Mouse (Mus musculus): ENCODE results near the gene Serbp1.
A peak's percentile ranks its signal among the peaks of the same experiment; 100 is the strongest.

The Serbp1 gene

GRCm38 (mm10) chr6:67236491-67237234 is 1.3 kb upstream of the Serbp1 start:
- DNase-seq, result no peak

DNA sequence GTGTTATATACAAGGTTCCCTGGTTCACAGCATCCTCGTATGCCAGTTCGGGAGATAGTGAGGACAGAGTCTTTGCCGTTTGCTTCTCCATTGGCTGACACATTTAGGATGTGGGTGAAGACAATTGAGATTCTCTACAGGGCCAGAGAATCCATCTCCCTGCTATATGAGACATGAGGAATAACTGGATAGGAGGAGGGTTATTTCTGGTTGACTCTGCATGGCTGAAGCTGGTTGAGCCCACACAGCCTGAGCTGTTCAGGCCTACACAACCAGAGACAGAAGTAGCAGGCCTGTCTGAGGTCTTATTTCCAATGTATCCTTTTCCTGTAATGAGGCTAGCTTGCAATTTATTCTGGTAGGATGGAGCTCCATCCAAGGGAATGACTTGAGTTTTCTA is 3.3 kb downstream of the Serbp1 start:
- no peak for DNase-seq

DNA sequence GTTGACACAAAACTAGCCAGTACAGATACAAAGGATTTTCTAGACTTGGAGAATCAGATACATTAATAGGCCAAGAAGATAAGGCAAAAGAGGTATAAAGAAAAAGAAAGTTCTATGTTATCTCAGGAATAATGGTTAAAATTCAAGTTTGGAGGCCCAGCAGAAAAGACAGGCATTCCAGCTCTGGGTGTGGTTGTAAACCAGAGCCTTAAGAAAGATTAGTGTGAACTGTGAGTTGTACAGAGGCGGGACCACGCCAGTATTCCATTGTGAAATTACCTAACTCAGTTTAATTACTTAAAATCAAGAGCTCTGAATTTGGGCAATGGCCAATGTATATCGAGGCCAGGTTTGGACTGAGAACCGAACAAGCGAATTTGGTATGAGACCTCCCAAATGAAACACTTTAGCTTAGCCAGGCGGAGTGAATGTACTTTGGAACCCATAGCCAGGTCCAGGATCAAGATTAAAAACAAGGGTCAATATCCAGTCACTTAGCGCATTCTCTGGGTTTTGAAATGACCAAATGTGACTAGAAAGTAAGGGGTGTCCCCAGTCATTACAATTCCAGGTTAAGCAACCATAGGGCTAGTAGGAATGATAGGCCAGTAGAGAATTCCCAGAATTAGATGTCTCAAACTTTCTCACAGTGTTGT is 5.9 kb downstream of the Serbp1 start:
- peak; percentile 5 for DNase-seq

DNA sequence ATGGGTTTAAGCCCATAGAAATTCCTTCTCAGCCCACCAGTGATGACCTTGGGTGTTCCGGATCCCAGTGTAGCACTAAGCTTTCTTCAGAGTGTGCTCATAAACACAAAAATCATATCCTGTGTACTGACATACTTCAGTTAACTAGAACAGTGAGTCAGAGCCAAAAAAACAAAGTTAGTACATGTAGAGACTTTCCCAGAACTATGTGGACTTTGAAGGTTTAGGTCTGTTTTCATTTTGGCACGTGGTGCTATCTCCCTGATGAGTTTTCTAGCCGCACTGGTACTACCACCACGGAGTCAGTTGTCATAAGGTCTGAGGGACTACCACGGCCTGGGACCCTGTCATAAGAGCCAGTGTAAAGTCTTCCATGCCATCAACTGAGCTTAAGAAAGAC is 6.5 kb downstream of the Serbp1 start:
- DNase-seq, result no peak

GRCm38 (mm10) chr6:67251095-67251494 is 13.1 kb downstream of the Serbp1 start:
- DNase-seq, result no peak

- DNase-seq, result no peak
These were observed 27.0 kb downstream of the Serbp1 start for GRCm38 (mm10) chr6:67264935-67265334.

DNA sequence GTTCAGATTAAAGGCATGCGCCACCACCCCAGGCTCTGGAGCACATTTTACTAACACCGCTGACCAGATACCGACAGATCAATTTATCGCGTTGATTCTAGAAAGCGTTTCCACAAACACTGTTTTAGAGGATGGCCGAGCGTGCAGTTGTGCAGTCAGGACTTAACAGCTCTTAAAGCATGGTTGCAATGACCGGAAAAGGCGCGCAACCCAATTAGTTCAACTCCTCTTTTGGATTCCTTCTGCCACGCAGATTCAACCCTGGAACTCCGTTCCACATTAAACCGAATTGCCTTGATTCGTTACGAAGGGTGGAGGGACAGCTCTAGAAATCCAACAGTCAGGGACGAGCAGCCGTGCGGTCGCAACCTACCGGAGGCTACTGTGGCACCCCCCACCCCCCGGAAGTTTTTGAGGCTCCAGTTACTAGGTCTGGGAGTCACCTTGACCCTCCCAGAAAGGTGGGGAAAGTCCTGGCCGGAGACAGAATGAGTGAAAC is 28.2 kb downstream of the Serbp1 start:
- DNase-seq, result no peak

DNA sequence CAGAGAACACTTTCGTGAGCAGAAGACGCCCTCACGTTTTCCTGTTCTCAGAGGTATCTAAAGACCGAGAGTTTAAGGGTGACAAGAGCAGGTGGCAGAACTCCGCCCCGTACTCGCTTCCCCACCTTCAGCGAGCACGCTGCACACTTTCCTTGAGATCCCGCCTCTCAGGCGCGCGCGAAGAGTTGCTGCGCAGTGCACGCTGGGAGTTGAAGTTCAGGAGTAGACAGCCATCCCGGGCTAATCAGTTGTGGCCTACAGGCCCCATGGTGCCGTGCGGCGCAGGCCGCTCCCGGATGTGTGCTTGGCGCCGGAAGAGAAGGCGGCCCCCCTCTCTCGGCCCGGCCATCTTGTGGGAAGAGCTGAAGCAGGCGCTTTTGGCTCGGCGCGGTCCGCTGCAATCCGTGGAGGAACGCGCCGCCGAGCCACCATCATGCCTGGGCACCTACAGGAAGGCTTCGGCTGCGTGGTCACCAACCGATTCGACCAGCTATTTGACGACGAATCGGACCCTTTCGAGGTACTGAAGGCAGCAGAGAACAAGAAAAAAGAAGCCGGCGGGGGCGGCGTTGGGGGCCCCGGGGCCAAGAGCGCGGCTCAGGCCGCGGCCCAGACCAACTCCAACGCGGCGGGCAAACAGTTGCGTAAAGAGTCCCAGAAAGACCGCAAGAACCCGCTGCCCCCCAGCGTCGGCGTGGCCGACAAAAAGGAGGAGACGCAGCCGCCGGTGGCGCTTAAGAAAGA is 28.9 kb downstream of the Serbp1 start:
- DNase-seq, result peak; percentile 96

GRCm38 (mm10) chr6:67267408-67268244 is 29.6 kb downstream of the Serbp1 start:
- DNase-seq, result peak; percentile 26

DNA sequence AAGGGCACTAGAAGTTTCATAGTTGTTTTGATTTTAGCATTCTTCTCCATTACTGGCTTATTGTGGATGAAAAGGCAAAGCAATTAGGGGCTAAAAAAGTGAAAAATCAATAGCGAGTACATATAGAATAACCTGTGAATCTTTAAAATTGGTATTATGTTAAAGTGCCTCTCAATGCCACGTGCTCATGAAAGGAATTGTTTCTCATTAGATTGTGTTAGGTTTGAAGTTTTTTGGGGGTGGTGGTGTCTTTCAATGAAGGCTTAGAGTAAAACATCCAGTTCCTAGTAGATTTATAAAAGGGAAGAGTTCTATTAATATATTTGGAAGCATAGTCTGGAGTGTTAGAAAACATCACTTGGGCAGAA is 30.3 kb downstream of the Serbp1 start:
- DNase-seq, result no peak

- no peak for DNase-seq
These were observed 31.0 kb downstream of the Serbp1 start for GRCm38 (mm10) chr6:67268983-67269382.

GRCm38 (mm10) chr6:67269459-67269858 is 31.5 kb downstream of the Serbp1 start:
- no peak for DNase-seq

- no peak for DNase-seq
These were observed 40.0 kb downstream of the Serbp1 start for GRCm38 (mm10) chr6:67277944-67278343.

DNA sequence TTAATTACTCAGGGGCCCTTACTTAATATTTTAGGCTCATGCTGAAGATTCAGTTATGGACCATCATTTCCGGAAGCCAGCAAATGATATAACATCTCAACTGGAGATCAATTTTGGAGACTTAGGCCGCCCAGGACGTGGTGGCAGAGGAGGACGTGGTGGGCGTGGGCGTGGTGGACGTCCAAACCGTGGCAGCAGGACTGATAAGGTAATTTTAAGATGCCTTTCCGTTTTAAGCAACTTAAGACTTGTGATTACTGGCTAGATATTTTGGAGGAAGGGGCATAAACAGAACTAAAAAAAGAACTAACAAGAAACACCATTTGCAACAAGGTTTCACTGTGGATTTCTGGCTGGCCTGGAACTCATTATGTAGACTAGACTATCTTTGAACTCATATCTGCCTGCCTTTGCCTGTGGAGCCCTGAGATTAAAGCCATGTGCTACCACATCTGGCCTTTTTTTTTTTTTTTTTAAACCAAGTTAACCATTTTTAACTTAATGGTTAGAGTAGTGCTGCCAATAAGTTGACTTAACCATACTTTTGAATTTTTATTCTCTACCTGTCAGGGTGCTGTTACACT is 43.7 kb downstream of the Serbp1 start:
- DNase-seq, result no peak

DNA sequence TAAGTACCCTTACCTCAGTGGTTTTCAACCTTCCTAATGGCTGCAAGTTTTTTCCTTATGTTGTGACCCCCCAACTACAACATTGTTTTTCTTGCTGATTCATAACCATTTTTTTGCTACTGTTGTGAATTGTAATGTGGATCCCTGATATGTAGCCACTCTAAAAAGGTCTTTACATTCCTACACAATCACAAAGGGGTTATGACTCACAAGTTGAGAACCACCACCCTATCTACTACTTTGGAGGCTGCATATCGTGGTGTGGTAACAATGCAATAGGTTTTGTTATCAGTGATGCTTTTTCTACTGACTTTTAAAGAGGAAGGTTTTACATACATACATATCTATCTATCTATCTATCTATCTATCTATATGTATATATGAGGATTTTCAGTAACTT is 44.9 kb downstream of the Serbp1 start:
- DNase-seq, result no peak

DNA sequence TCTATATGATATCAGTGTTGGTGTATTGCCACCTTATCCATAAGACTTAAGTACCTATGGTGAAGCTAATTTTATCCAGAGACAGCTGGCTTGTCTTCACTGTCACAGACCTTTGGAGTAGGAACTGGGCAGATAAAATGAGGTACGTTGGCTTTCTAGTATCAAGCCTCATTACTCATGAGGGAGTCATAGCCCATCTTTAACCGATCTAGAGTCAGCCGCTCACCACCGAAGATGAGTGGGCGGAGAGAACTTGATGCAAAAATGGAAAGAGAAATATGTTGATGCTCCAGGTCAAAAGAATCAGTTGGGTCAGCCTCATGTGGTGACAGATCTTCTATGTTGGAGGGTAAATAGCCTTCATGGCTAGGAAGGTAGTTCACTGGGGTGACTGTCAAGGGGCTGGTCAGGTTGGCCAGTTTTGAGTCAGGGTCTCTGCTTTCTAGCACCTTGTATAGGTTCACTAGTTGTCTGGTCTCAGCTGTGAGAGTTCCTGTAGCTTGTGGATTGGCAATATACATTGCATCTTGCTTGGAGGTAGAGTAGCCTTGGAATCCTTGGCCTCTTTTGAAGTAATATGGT is 54.2 kb downstream of the Serbp1 start:
- no peak for DNase-seq

- DNase-seq, result no peak
These were observed 58.1 kb downstream of the Serbp1 start for GRCm38 (mm10) chr6:67296126-67296525.

- no peak for DNase-seq
These were observed 60.8 kb downstream of the Serbp1 start for GRCm38 (mm10) chr6:67298742-67299141.

DNA sequence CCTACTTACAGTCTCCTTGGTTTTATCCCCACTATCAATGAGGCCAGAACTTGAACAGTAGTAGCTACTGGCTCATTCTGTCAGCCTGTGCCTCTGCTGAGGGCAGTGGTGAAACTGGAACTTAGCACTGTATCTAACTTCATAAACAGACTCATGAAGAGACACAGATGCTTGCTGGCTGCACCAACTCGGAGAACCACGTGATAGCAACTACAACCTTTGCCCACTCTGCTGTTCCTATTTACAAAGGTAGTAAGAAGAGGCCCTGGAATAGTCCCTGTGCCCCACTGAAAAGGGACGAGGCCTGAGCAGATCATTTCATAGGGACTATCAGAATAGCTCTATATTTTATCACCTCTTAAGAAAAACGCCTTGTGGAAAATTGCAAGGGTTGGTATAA is 62.3 kb downstream of the Serbp1 start:
- DNase-seq, result peak; percentile 32

DNA sequence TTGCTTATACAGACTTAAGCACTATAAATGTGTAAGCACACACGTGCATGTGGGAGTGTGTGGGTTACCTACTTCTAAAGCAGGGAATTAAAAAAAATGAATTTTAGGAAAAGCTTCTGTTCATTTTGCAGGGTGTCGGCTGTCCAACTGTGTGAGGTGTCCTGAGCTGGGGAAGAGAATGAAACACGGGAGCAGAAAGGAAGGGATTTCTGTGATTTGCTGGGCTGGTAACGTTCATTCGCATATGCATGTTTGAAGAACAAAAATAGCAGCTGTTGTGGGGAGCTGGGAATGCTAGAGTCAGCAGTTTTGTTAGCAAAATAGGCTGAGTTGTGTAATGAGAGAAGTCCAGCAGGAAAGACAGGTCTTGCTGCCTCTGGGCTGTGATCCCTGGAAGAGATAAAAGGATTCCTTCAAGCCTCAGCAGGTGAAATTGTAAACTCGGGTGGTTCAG is 62.8 kb downstream of the Serbp1 start:
- DNase-seq, result no peak

DNA sequence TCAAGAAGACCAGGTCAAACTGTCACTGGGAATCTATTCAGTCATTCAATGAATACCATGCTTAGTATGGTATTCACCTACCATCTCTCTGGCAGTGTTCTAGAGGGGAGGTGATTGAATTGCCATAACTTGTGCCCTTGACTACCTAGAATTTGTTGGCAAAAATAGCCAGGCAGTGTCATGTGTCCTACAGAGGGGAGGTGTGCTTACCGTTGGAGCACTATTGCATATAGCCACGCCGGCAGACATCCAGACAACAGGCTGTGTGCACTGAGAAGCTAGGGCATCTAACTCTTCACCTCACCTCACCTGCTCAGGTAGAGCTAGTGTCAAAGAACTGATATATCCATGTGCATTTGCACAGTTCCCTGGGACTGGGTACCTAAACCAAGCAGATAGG is 63.3 kb downstream of the Serbp1 start:
- no peak for DNase-seq

DNA sequence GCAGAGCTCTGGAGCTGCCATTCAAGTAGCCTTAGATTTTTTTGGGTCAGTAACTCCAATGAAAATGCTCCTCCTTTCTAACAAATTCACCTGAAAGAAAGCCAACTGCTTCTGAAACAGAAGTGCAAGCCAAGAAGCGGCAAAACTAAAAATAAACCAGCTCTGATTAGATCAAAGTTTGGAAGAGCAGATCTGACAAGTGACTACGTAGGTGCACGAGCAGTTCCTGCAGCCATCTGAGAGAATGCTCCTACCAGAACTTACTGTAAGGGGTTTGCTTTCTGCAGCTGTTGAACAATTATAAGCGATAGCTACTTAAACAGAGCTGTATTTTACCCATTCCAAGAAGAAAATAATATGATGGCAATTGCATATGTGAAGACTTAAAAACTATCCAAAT is 64.5 kb downstream of the Serbp1 start:
- no peak for DNase-seq

Measured in kidney, adult 18-20 months (tissue).